Mouse (Mus musculus): Measurements from ENCODE around the gene Dcst1. TPM values are rescaled to one million over a fixed set of nuclear protein-coding genes. Genes with fewer than 3 reads are reported as not detected.

Dcst1 gene
- polyA plus RNA-seq (2014; fragmentation: Illumina TruSeq; extraction: RNeasy Lipid Tissue Mini Kit (QIAGEN cat#74804); ENCODE audit: low read depth, low replicate concordance) = not detected

GRCm38 (mm10) chr3:89365153-89365485 lies at the start of gene Dcst1:
TSS of gene Dcst1 (minus strand) at chr3:89365253.

GRCm38 (mm10) chr3:89411490-89412393 lies 46.7 kb upstream of the Dcst1 start, which contains the start of gene Flad1:
TSS of gene Flad1 (minus strand) at chr3:89411870.

GRCm38 (mm10) chr3:89402693-89403092 lies 37.6 kb upstream of the Dcst1 start, which contains the start of gene Lenep:
TSS of gene Lenep (minus strand) at chr3:89402793.

DNA sequence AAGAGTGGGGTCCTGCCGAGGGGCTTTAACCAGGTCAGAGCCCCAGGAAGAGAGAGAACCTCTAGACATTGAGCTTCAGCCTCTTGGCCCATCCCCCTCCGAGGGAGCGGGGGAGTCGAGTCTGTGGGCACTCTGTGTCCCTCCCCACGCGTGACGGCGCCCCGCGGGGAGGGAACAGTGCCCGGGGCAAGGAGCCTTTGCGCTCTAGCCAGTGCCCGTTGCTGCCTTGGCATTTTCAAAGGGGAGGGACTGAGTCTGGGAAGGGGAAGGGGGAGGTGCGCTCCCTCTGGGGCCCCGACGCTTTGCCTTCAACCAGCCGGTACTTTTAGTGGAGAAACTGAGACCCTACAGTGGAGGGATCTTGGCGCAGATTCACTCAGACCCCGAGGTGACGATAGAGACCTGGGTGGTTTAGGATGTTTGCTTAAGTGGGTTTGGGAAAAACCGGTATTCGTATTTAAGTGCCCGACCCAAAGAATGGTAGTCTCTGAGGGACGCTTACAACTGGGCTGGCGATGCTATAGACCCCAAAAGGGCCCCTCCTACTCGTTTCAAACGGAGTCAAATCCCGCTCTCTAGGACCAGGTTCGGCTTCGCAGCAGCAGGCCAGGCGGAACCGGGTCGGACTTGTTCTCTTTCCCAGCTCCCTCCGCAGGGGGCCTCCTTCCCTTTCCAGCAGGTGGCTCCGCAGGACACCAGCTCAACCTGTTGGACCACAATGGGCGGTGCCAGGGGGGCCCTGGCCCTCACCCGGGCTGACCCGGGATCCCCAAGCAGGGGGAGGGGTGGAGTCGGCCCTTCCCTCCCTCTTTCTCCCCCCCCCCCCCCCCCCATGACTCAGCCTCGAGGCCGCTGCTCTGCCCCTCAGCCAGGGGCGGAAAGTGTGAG lies 29.2 kb upstream of the Dcst1 start, which contains the start of gene Zbtb7b:
Zbtb7b (minus strand) TSS at position 771 of the 888 bp plus-strand sequence.

DNA sequence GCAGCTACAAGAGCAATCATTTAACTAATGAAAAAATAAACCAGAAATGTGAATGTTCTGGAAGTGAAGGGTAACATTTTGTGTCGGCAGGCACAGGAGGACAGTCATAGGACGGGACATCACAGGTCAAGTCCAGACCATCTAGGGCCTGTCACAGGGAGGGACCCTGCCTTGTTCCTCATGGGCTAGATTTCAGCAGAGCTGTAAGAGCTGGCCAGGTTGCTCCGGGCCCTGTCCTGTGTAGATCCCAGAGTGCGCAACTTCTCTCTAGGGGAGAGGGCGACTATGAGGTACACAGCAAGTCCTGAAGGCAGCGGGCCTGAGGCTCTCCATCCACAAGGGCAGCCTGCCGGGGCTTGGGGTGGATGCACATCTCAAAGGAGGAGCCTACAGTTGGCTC lies 3.4 kb downstream of the Dcst1 start, which contains the start of gene Dcst2:
Dcst2 (plus strand) TSS at position 301 of the 400 bp plus-strand sequence.

GRCm38 (mm10) chr3:89349869-89350501 lies 15.1 kb downstream of the Dcst1 start, which contains the start of gene Adam15:
TSS of gene Adam15 (minus strand) at chr3:89349996.

GRCm38 (mm10) chr3:89337721-89338578 lies 27.1 kb downstream of the Dcst1 start, which contains the start of gene Efna4:
TSS of gene Efna4 (minus strand) at chr3:89338028.

DNA sequence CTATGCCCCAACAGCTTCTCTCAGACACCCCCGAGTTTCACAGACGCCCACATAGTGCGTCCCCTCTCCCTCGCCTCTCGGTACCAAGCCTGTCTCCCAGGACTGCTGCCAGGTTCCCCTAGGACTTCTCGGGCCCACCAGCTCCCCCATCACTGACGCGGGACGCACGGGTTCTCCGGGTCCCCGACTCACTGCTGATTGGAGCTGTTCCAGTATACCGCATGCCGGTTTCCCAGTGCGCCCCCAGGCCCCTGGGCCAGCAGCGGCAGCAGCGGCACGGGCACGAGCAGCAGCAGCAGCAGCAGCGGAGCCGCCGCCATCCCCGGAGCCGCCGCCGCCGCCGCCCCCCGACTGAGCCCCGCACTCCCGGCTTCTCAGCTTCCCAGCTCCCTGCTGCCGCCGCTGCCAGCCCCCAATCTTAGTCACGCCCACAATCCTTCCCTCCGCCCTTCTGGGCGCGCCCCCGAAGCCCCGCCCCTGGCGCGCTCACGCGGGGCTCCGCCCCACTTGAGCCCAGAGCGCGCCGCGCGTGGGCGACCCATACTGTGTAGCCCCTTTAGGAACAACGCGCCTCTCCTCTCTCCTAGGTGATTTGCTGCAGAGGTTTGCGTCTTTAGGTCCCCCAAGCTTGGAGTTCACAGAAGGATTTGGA lies 42.4 kb downstream of the Dcst1 start, which contains the start of gene Efna3:
Efna3 (minus strand) TSS at position 452 of the 652 bp plus-strand sequence.

Other genes starting within 250 kb of the Dcst1 start
- not detected for gene Pklr, start 229.1 kb downstream of the Dcst1 start, polyA plus RNA-seq (2014; fragmentation: Illumina TruSeq; extraction: RNeasy Lipid Tissue Mini Kit (QIAGEN cat#74804); ENCODE audit: low read depth, low replicate concordance)
- gene Hcn3, start 205.1 kb downstream of the Dcst1 start, polyA plus RNA-seq (2014; fragmentation: Illumina TruSeq; extraction: RNeasy Lipid Tissue Mini Kit (QIAGEN cat#74804); ENCODE audit: low read depth, low replicate concordance) = 0.76 TPM
- 15.3 TPM for gene Clk2, start 200.5 kb downstream of the Dcst1 start, polyA plus RNA-seq (2014; fragmentation: Illumina TruSeq; extraction: RNeasy Lipid Tissue Mini Kit (QIAGEN cat#74804); ENCODE audit: low read depth, low replicate concordance)
- gene Scamp3, start 187.8 kb downstream of the Dcst1 start, polyA plus RNA-seq (2014; fragmentation: Illumina TruSeq; extraction: RNeasy Lipid Tissue Mini Kit (QIAGEN cat#74804); ENCODE audit: low read depth, low replicate concordance) = 15.5 TPM
- gene Fam189b, start 182.1 kb downstream of the Dcst1 start, polyA plus RNA-seq (2014; fragmentation: Illumina TruSeq; extraction: RNeasy Lipid Tissue Mini Kit (QIAGEN cat#74804); ENCODE audit: low read depth, low replicate concordance) = 0.47 TPM
- gene Gba, start 162.3 kb downstream of the Dcst1 start, polyA plus RNA-seq (2014; fragmentation: Illumina TruSeq; extraction: RNeasy Lipid Tissue Mini Kit (QIAGEN cat#74804); ENCODE audit: low read depth, low replicate concordance) = 13.1 TPM
- 0.82 TPM for gene Thbs3, start 150.1 kb downstream of the Dcst1 start, polyA plus RNA-seq (2014; fragmentation: Illumina TruSeq; extraction: RNeasy Lipid Tissue Mini Kit (QIAGEN cat#74804); ENCODE audit: low read depth, low replicate concordance)
- 38.5 TPM for gene Mtx1, start 138.2 kb downstream of the Dcst1 start, polyA plus RNA-seq (2014; fragmentation: Illumina TruSeq; extraction: RNeasy Lipid Tissue Mini Kit (QIAGEN cat#74804); ENCODE audit: low read depth, low replicate concordance)
- not detected for gene Muc1, start 136.2 kb downstream of the Dcst1 start, polyA plus RNA-seq (2014; fragmentation: Illumina TruSeq; extraction: RNeasy Lipid Tissue Mini Kit (QIAGEN cat#74804); ENCODE audit: low read depth, low replicate concordance)
- gene Krtcap2, start 119.3 kb downstream of the Dcst1 start, polyA plus RNA-seq (2014; fragmentation: Illumina TruSeq; extraction: RNeasy Lipid Tissue Mini Kit (QIAGEN cat#74804); ENCODE audit: low read depth, low replicate concordance) = 37.0 TPM
- gene Trim46, start 118.9 kb downstream of the Dcst1 start, polyA plus RNA-seq (2014; fragmentation: Illumina TruSeq; extraction: RNeasy Lipid Tissue Mini Kit (QIAGEN cat#74804); ENCODE audit: low read depth, low replicate concordance) = not detected
- not detected for gene Dpm3, start 105.9 kb downstream of the Dcst1 start, polyA plus RNA-seq (2014; fragmentation: Illumina TruSeq; extraction: RNeasy Lipid Tissue Mini Kit (QIAGEN cat#74804); ENCODE audit: low read depth, low replicate concordance)
- 16.9 TPM for gene Slc50a1, start 94.7 kb downstream of the Dcst1 start, polyA plus RNA-seq (2014; fragmentation: Illumina TruSeq; extraction: RNeasy Lipid Tissue Mini Kit (QIAGEN cat#74804); ENCODE audit: low read depth, low replicate concordance)
- 2.7 TPM for gene Efna1, start 84.1 kb downstream of the Dcst1 start, polyA plus RNA-seq (2014; fragmentation: Illumina TruSeq; extraction: RNeasy Lipid Tissue Mini Kit (QIAGEN cat#74804); ENCODE audit: low read depth, low replicate concordance)
- not detected for gene Efna3, start 42.3 kb downstream of the Dcst1 start, polyA plus RNA-seq (2014; fragmentation: Illumina TruSeq; extraction: RNeasy Lipid Tissue Mini Kit (QIAGEN cat#74804); ENCODE audit: low read depth, low replicate concordance)
- not detected for gene Efna4, start 27.2 kb downstream of the Dcst1 start, polyA plus RNA-seq (2014; fragmentation: Illumina TruSeq; extraction: RNeasy Lipid Tissue Mini Kit (QIAGEN cat#74804); ENCODE audit: low read depth, low replicate concordance)
- 12.9 TPM for gene Adam15, start 15.3 kb downstream of the Dcst1 start, polyA plus RNA-seq (2014; fragmentation: Illumina TruSeq; extraction: RNeasy Lipid Tissue Mini Kit (QIAGEN cat#74804); ENCODE audit: low read depth, low replicate concordance)
- not detected for gene Dcst2, start 3.3 kb downstream of the Dcst1 start, polyA plus RNA-seq (2014; fragmentation: Illumina TruSeq; extraction: RNeasy Lipid Tissue Mini Kit (QIAGEN cat#74804); ENCODE audit: low read depth, low replicate concordance)
- 7.4 TPM for gene Zbtb7b, start 29.5 kb upstream of the Dcst1 start, polyA plus RNA-seq (2014; fragmentation: Illumina TruSeq; extraction: RNeasy Lipid Tissue Mini Kit (QIAGEN cat#74804); ENCODE audit: low read depth, low replicate concordance)
- 2.3 TPM for gene Lenep, start 37.5 kb upstream of the Dcst1 start, polyA plus RNA-seq (2014; fragmentation: Illumina TruSeq; extraction: RNeasy Lipid Tissue Mini Kit (QIAGEN cat#74804); ENCODE audit: low read depth, low replicate concordance)
- 1.2 TPM for gene Flad1, start 46.6 kb upstream of the Dcst1 start, polyA plus RNA-seq (2014; fragmentation: Illumina TruSeq; extraction: RNeasy Lipid Tissue Mini Kit (QIAGEN cat#74804); ENCODE audit: low read depth, low replicate concordance)
- gene Cks1b, start 53.1 kb upstream of the Dcst1 start, polyA plus RNA-seq (2014; fragmentation: Illumina TruSeq; extraction: RNeasy Lipid Tissue Mini Kit (QIAGEN cat#74804); ENCODE audit: low read depth, low replicate concordance) = 9.6 TPM
- gene Shc1, start 53.2 kb upstream of the Dcst1 start, polyA plus RNA-seq (2014; fragmentation: Illumina TruSeq; extraction: RNeasy Lipid Tissue Mini Kit (QIAGEN cat#74804); ENCODE audit: low read depth, low replicate concordance) = 39.8 TPM
- 8.5 TPM for gene Pygo2, start 65.0 kb upstream of the Dcst1 start, polyA plus RNA-seq (2014; fragmentation: Illumina TruSeq; extraction: RNeasy Lipid Tissue Mini Kit (QIAGEN cat#74804); ENCODE audit: low read depth, low replicate concordance)
- 13.2 TPM for gene Pbxip1, start 71.5 kb upstream of the Dcst1 start, polyA plus RNA-seq (2014; fragmentation: Illumina TruSeq; extraction: RNeasy Lipid Tissue Mini Kit (QIAGEN cat#74804); ENCODE audit: low read depth, low replicate concordance)
- 1.1 TPM for gene Pmvk, start 89.3 kb upstream of the Dcst1 start, polyA plus RNA-seq (2014; fragmentation: Illumina TruSeq; extraction: RNeasy Lipid Tissue Mini Kit (QIAGEN cat#74804); ENCODE audit: low read depth, low replicate concordance)
- gene Kcnn3, start 154.9 kb upstream of the Dcst1 start, polyA plus RNA-seq (2014; fragmentation: Illumina TruSeq; extraction: RNeasy Lipid Tissue Mini Kit (QIAGEN cat#74804); ENCODE audit: low read depth, low replicate concordance) = 3.4 TPM

Data from adrenal gland, adult 10 weeks (tissue).